ENCODE assay signal across 32 mouse cellular contexts in the genomic region with DNA sequence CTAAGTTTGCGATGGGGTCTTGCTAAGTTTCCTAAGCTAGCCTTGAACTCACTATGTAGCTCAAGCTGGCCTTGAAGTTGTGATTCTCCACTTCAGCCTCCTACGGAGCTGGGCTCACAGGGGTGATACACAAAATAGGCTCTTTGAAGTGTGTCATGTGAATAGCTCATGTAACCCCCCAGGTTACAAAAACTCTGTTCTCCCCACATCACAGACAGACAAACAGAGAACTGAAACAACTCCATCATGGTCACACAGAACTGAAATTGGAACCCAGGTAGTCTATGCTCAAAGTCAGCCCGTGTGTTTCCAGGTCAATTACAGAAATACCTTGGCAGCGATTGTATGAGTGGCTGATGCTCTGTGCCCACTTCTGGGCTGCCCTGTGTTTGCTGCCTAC. TPM values are rescaled to one million over a fixed set of nuclear protein-coding genes. Genes with fewer than 3 reads are reported as not detected.
"Had no signal": no experiment of that assay in that cellular context is flagged by ENCODE, and none has a peak within 500 bp of the region (broad histone marks: within the 10 kb centered on the region; RNA-seq: fewer than 3 reads in every experiment).

No protein-coding gene starts in this region.

- H3K4me3 ChIP-seq: limb, embryonic 10.5 days; limb, embryonic 12.5 days; limb, embryonic 13.5 days; limb, embryonic 15.5 days; liver, embryonic 12.5 days; liver, embryonic 13.5 days; liver, embryonic 15.5 days; lung, embryonic 15.5 days; megakaryocyte, embryonic 14.5 days; midbrain, embryonic 10.5 days; midbrain, embryonic 12.5 days; midbrain, embryonic 13.5 days; midbrain, embryonic 15.5 days; myocyte had no signal

- H3K36me3 ChIP-seq: limb, embryonic 10.5 days; limb, embryonic 12.5 days; limb, embryonic 13.5 days; limb, embryonic 15.5 days; liver, embryonic 12.5 days; liver, embryonic 13.5 days; liver, embryonic 15.5 days; lung, embryonic 15.5 days; midbrain, embryonic 10.5 days; midbrain, embryonic 12.5 days; midbrain, embryonic 13.5 days; midbrain, embryonic 15.5 days had no signal

- H3K9me3 ChIP-seq: limb, embryonic 10.5 days; limb, embryonic 13.5 days; limb, embryonic 15.5 days; liver, embryonic 12.5 days; liver, embryonic 13.5 days; liver, embryonic 15.5 days; lung, embryonic 15.5 days; midbrain, embryonic 10.5 days; midbrain, embryonic 12.5 days; midbrain, embryonic 13.5 days; midbrain, embryonic 15.5 days had no signal

- ATAC-seq: liver, embryonic 12.5 days; liver, postnatal 0 days; lung, postnatal 0 days; midbrain, embryonic 13.5 days; midbrain, embryonic 15.5 days; midbrain, embryonic 16.5 days had no signal

- H3K4me1 ChIP-seq: limb, embryonic 12.5 days; limb, embryonic 15.5 days; liver, embryonic 12.5 days; liver, embryonic 13.5 days; liver, embryonic 15.5 days; lung, embryonic 15.5 days; midbrain, embryonic 10.5 days; midbrain, embryonic 12.5 days; midbrain, embryonic 13.5 days; midbrain, embryonic 15.5 days had no signal

- H3K27me3 ChIP-seq: limb, embryonic 12.5 days; limb, embryonic 13.5 days; limb, embryonic 15.5 days; lung, embryonic 15.5 days; midbrain, embryonic 15.5 days had no signal

- H3K27ac ChIP-seq: limb, embryonic 10.5 days; limb, embryonic 12.5 days; limb, embryonic 13.5 days; limb, embryonic 15.5 days; liver, embryonic 12.5 days; liver, embryonic 13.5 days; liver, embryonic 14.5 days; liver, embryonic 15.5 days; lung, embryonic 15.5 days; macrophage; midbrain, embryonic 10.5 days; midbrain, embryonic 12.5 days; midbrain, embryonic 13.5 days; midbrain, embryonic 15.5 days had no signal

- DNase-seq: left cerebral cortex, postnatal 4 days; liver; liver, embryonic 13.5 days; liver, postnatal 0 days; lung, adult 18-20 months; lung, adult 2 months; lung, embryonic 14.5 days; lung, postnatal 10 days; lung, postnatal 14 days; lung, postnatal 36 days; lung, postnatal 4 days; midbrain, embryonic 14.5 days had no signal

- H3K9ac ChIP-seq: limb, embryonic 12.5 days; limb, embryonic 13.5 days; limb, embryonic 15.5 days; liver, embryonic 12.5 days; liver, embryonic 13.5 days; liver, embryonic 14.5 days; liver, embryonic 15.5 days; liver, postnatal 0 days; lung, embryonic 14.5 days; lung, embryonic 15.5 days; midbrain, embryonic 12.5 days; midbrain, embryonic 13.5 days; midbrain, embryonic 15.5 days had no signal

- H3K4me2 ChIP-seq: limb, embryonic 12.5 days; limb, embryonic 13.5 days; limb, embryonic 15.5 days; liver, embryonic 11.5 days; liver, embryonic 12.5 days; liver, embryonic 13.5 days; liver, embryonic 15.5 days; lung, embryonic 14.5 days; lung, embryonic 15.5 days; midbrain, embryonic 11.5 days; midbrain, embryonic 12.5 days; midbrain, embryonic 13.5 days; midbrain, embryonic 15.5 days had no signal

RNA-seq across cellular contexts. Expression of a gene that starts 56.7 kb away (rescaled TPM):
- total RNA-seq: midbrain, postnatal 0 days had no signal
